Mouse (Mus musculus) neutrophil, adult 83 days (primary cell): ENCODE data around the gene Il7r. TPM values are rescaled to one million over a fixed set of nuclear protein-coding genes. Genes with fewer than 3 reads are reported as not detected.

ENCODE experiments used
- total RNA-seq, 2 experiments: library from RNA; stranded (reverse); gene quantifications; one replicate each; pipeline ENCODE4 v1.2.4; 2023

Gene Il7r
- 1 to 10 TPM; 1.0 to 1.8 TPM for total RNA-seq

GRCm38 (mm10) chr15:9530076-9530475 lies at the start of gene Il7r:
TSS of gene Il7r (minus strand) at chr15:9530176.

Other genes with a start within 250 kb of the Il7r start
- not detected for gene Ugt3a2, start 194.6 kb downstream of the Il7r start, total RNA-seq
- under 1 TPM in 1 of 2 experiments, not detected in 1; 0.61 TPM for gene Capsl, start 94.1 kb downstream of the Il7r start, total RNA-seq
- gene Spef2, start 218.7 kb upstream of the Il7r start, total RNA-seq, result 1 to 10 TPM in 1 of 2 experiments, under 1 TPM in 1; 0.48 to 1.5 TPM